Mouse (Mus musculus): ENCODE measurements around the gene Mapk8ip1. TPM values are rescaled to one million over a fixed set of nuclear protein-coding genes. Genes with fewer than 3 reads are reported as not detected.

Mapk8ip1 gene
- polyA plus RNA-seq, 1 experiment = 288 TPM

DNA sequence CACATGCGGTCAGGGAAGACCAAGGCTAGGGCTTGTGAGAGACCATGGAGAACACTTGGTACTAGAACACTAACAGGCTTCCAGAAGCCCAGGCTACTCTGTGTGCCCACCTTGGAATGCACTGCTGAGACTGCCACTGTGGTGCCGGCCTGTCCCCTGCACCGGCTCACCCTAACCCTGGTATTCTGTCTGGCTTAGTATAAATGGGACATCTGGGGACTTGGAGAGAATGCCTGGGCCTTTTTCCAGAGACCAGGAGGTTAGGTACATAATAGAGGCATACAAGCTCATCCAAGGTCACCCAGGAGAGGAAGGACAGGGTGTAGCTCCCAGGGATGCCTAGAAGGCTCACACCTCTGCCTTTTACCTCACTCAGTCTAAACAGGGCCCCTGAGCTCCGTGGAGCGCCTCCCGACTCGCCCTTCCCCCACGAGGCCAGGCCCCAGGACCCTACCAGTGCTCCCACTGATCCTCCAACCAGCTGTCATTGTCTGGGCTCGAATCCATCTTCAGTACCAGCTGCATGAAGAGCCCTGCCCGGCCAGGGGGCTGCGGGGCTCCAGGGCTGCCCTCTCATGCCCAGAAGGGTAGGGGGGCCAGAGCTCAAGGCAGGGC, 9.3 kb downstream of the Mapk8ip1 start:
- DNase-seq (ENCODE audit: extremely low spot score in 1 of 2, low spot score in 1 of 2) = no peak

DNA sequence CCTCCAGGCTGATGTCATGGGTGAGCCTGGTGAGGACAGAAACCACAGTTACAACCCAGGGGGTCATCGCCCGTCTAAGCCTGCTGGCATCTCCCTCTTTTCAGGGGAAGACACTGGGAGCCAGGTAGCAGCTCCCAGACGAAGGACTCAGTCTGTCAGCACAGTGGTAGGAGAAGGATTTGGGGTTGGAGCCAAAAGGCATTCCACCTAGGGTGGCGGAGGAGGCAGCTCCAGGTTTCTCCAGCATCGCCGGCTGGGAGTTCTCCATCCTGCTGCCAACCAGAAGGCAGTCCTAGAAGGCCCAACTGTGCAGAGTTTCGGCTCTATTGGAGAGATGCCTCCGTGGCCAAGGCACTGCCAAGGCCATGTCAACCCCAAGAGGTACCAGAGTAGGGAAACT, 9.9 kb downstream of the Mapk8ip1 start:
- DNase-seq (ENCODE audit: extremely low spot score in 1 of 2, low spot score in 1 of 2) = peak; percentile 45 to 71

DNA sequence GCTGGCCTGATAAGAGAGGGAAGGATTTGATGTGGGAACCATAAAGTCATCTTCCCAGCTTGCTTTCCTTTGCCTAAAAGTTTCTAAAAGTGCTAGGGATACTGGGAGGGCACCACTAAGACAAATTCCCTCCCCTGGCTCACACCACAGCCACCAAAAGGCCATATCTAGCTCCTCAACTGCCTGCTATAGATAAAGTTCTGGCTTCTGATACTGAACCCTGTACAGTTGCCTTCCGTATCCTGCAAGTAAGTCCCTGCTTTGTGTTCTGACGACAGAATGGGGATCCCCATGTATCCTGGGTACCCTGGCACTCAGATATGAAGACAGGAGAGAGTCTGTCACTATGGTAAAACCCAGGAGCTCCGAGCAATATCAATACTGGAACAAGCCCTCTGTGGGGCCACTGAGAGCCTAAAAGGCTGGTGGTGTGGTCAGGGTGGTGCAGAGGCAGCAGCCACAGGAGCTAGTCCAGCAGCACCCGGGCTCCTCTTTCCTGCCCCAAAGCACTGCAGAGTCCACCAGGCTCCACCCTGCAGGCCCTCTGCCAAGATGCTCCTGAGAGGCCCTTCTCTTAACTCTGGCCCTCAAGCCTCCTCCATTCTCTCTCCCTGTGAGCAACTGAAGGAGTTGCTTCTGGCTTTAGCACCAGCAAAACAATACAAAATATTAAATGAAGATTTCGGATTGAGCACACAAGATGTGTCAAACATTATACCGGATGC, 10.7 kb downstream of the Mapk8ip1 start:
- no peak for DNase-seq (ENCODE audit: extremely low spot score in 1 of 2, low spot score in 1 of 2)

DNA sequence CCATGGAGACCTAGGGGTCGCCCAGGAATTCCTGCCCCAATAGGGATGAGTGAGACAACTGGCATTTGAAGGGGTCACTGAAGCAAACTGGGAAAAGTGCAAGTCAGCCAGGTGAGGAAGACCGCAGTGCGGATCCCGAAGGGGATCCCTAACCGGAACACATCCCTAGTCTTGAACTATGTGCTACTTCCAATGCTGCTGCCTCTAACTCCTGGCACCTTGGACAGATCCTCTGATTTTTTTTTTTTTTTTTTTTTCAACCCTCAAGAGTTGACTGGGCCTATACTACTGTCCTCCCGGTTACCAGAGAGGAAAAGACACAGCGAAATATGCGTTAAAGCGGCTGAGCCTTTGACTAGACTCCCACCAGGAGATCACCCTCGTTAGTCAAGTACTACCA, 11.4 kb downstream of the Mapk8ip1 start:
- no peak for DNase-seq (ENCODE audit: extremely low spot score in 1 of 2, low spot score in 1 of 2)

DNA sequence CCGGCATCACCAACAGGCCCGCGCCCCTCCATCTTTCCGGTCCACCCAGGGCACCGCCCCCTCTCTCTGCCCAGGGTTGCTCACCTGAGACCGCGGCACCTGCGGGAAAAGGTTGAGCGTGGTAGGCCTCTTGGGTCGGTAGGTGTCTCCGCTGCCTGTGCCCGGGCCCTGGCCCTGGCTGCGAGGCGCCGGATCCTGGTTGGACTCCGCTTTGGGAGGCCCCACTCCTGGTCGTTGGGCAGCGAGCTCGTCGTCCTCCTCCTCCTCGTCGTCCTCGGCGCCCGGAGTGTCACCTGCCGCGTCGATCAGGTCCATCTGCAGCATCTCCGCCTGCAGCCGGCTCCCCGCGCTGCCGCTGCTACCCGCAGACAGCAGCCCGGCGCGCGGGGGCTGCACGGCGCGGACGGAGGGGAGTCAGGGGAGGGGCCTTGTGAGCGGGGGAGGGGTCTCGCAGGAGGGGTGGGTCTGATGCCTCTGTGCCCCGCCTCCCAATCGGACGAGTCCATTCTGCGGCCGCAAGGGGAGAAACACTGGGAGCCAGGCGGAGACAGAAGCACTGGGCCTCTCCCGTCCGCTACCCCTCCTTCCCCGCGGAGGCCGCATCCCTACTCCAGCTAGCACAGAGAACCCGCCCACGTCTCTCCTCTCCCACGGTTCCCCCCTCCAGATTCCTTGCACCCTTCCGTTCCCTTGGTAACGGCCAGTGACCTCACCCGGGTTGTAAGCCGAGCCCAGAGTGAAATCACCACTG, 12.0 kb downstream of the Mapk8ip1 start:
- DNase-seq (ENCODE audit: extremely low spot score in 1 of 2, low spot score in 1 of 2) = peak; percentile 94 to 95

DNA sequence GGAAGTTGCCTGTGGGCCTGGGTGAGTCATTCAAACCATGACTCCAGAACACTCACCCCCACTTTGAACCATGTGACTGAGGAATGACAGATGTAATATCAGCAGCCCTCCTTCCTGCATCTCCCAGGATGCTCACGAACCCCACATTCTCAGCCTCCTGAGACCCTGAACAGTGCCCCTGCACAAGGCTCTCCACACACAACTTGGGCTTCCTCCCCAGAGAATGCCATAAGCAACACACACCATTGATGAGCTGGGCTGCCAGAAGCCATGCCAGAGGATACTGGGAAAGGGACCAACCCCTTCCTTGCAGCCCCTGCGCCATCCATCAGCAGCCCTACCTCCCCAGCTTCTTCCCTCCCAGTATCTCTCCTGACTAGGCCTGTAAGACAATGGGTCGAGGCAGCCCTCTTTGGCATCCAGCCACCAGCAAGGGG, 13.0 kb downstream of the Mapk8ip1 start:
- DNase-seq (ENCODE audit: extremely low spot score in 1 of 2, low spot score in 1 of 2) = peak in 1 of 2 experiments; percentile 72

DNA sequence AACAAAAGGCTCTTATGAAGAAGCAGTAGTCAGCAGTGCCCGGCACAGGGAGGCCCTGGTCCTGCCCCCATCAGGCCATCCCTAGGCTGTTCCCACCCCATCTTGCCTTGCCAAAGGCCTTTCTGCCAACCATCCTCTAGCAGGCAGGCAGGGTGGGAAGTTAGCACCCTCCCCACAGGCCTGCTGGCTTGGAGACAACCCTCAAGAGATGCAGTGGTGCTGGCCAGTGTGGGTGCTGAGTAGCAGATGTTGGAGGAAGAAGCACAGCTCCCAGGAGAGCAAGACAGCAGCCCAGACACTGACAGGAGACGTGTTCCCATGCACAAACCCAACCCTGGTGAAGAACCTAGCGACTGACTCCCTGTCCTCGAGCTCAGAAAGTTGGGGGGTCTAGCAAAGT, 13.4 kb downstream of the Mapk8ip1 start:
- peak; percentile 67 to 73 for DNase-seq (ENCODE audit: extremely low spot score in 1 of 2, low spot score in 1 of 2)

DNA sequence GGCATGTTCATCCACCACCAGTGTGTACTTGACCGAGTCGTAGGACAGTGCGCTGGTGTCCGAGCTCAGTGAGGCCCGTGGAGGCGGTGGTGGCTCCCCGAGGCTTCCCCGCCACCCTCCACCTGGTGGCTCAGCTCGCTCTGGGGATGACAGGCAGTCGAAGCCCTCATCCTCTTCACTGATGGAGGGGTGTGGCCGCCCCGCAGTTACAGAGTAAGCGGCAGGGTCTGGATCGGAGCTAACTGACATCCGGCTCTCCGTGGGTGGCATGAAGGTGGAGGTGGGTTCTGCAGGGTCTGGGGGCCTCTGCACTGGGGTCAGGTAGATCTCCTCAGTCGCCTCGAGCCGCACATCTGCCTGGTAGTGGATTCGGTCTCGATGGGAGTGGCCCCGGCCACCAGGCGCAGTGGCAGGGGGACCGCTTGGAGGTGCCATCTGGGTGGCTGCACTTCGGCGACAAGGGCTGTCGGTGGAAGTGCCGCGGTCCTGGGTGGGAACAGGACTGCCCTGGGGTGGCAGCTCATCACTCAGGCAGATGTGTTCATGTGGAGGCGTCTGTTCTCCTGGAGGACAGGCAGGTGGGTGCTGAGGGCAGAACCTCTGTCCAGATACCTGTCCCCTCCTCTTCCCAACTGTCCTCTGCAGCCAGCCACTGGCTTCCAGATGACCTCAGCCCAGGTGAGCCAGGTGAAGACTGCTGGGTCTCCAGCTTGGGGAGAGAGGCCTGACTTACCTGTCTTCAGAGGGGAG, 14.1 kb downstream of the Mapk8ip1 start:
- DNase-seq (ENCODE audit: extremely low spot score in 1 of 2, low spot score in 1 of 2) = no peak

DNA sequence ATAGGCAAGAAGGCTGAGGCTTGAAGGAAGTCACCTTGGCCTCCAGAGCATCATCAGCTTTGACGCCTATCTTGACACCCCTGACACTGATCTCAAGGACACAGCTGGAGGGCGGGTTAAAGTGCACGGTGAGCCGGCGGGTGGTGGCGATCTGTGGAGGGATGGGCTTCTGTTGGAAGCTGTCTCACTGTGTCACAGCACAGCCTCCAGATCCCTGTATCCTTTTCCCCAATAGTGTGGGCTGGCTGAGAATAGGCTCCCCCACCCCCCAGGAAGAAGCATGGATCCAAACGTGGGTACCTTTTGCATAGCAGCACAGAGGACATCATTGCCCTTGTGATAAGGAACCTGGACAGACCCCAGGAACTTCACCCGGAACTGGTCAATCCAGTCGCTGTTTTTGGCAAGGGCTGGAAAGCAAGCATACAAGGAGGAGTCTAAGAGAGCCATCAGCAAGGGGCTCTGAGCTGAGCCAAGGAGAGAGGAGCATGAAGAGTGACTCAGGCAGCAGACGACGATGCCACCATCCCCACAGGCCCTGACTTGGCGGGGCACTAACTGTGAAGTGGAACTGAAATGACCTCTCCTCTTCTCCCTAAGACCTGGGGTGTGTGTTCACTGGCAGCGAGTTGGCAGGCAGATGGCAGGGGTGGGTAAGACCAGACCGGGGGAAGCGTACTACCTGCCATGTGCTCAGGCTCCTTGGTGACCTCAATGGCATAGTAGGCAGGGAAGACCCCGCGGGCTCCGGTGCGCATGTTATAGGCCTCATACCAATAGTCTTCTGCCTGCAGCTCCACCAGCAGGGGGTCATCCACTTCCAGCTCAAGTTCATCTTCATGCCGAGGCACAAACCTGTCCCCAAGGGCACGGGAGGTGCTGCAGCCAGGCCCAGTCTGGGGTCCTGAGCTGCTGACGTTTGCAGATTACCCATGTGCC, 15.7 kb downstream of the Mapk8ip1 start:
- no peak for DNase-seq (ENCODE audit: extremely low spot score in 1 of 2, low spot score in 1 of 2)

DNA sequence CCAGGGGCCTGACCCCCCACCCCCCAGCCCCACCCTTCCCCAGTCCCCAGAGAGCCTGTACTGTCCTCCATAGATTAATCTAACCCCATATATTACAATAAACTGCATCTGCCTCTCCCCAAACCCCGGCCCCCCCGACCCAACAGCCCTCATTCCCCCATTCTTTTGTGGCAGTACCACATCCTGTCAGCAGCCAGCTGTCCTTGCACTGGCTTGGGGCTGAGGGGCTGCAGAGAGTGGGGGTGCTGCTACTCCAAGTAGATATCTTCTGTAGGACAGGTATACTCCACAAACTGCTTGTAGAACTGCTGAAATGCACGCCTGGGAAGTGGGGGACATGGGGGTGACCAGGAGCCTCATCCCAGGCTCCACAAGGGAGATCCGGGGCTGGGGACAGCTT, 17.0 kb downstream of the Mapk8ip1 start:
- DNase-seq (ENCODE audit: extremely low spot score in 1 of 2, low spot score in 1 of 2) = no peak

DNA sequence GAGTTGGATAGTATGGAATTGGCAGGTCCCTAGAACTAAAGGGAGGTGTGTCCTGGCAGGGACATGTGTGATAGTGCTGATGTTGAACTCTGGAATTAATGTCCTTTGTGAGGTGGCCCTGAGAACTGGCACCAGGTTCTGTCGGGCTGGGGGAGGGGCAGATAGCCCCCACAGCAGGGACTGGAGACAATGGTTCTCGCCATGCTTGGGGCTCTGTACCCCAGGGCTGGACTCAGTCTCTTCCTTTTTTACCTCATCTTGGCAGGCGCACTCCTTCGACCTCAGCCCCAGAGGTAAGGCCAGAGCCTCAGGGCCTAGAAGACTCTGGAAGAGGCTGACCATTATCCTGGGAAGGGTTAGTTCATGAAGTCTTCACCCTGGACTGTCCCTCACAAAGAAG, 18.3 kb downstream of the Mapk8ip1 start:
- DNase-seq (ENCODE audit: extremely low spot score in 1 of 2, low spot score in 1 of 2) = no peak

DNA sequence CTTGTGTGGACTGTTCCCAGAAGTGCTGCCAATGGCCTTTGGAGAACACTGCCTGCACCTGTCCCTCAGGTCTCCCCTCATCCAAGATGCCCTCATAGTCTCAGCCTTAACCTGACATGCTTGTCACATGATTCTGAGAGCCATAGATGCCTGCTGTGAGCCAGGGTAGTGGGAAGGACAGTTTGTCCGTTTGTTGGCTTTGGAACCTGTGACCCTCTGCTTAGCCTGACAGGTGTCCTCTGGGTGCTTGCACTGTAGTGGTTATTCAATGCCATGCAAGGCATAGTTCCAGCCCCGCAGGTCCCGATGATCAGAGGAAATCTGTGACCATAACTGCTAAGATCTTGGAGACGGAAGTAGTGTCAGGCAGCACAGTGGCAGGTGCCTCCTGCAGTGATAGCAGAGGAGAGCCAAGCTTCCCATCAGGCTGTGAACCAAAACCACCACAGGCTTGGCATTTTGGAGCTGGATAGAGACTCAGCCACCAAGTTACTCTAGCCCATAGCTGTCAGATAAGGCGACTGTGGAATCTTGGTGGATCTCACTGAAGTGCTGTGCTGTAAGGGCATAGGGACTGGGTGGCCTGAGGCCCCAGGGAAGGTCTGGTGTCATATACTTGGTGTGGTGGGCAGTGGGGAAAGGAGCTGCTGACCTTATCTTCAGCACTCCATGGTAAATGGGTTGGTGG, 19.0 kb downstream of the Mapk8ip1 start, which contains the start of gene 1700029I15Rik:
TSS of gene 1700029I15Rik (plus strand) at position 638 of the 688 bp plus-strand sequence.
- no peak for DNase-seq (ENCODE audit: extremely low spot score in 1 of 2, low spot score in 1 of 2)

DNA sequence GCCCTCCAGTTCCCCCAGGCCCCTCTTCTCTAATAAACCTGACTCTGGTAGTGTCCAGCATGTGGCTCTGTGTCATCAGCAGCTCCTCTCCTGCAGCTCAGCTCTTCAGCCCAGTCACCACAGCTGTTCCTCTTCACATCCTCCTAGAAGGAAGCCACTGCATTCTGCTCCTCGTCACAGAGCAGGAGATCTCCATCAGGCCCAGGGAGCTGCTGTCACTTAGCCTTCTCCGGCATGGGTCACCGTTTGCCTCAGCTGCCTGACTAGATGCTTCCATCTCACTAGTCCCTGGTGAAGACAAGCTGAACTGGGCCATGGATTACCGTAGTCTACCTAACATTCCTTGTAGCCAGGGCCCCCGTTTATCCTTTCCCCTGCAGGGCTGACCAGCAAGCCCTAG, 19.9 kb downstream of the Mapk8ip1 start:
- DNase-seq (ENCODE audit: extremely low spot score in 1 of 2, low spot score in 1 of 2) = no peak

DNA sequence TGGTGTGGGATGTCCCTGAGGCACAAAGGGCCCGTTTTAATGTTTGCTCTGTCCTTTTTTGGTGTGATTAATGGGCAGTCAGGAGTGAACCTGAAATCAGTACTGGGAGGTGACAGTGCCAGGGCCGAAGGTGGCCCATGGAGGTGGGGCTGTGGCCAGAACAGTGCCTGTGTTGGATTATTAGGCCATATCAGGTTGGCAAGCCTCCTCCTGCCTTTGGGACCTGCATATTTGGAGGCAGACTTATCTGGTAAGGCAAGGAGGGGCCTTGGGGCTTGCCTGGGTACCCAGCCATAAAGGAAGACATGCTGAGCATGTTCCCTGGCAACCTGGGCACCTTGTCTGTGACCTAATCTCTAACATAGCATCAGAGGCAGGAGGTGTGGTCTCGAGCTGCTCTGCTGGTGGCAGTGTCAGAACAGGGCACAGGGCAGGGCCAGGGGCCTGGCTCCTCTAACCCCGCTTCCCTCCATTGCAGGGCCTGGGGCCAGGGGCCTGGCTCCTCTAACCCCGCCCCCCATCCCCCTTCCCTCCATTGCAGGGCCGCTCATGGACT, 20.5 kb downstream of the Mapk8ip1 start:
- DNase-seq (ENCODE audit: extremely low spot score in 1 of 2, low spot score in 1 of 2) = no peak

DNA sequence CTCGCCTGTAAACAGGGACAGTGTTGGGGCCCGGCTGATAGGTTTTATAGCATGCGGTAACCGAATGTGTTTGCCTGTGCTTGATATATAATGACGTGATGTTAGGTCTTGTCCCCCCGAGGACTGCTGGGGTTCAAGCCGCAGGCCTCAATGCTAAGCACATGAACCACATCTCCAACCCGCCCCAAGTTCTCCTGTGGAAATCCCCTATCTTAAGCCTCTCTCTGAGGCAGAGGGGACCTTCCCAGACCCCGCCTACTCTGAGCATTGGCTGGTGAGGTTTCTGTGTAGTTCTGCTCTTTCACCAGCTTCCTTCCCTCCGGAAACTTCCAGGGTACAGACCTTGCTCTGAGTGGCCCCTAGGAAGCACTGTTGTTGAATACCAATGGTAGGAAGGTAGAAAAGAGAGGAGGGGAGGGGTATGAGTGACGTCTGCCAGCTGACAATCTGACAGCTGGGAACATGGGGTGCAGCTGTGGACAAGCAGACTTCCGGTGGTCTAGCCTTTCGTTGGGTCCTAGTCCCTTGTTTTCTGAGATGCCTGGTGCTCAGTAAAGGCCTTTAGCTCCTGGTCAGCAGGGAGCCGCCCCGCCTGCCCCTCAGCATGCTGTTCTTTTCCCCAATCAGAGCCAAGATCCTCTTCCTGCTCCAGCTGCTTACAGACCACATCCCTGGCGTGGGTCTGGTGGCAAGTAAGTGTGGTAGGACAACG, 21.1 kb downstream of the Mapk8ip1 start:
- no peak for DNase-seq (ENCODE audit: extremely low spot score in 1 of 2, low spot score in 1 of 2)

DNA sequence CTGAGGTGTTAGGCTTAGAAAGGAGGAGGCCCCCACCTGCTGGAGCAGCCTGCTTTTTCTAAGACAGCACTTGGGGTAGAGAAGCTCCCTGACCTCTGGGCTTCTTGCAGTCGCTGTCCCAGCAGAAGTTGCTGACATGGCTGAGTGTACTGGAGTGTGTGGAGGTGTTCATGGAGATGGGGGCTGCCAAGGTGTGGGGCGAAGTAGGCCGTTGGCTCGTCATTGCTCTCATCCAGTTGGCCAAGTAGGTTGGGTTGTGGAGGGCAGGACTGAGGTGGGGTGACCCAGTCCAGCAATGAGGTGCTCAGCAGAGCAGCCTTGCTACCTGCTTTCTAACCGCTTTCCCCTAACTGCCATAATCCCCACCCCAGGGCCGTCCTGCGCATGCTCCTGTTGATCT, 23.7 kb downstream of the Mapk8ip1 start:
- no peak for DNase-seq (ENCODE audit: extremely low spot score in 1 of 2, low spot score in 1 of 2)

DNA sequence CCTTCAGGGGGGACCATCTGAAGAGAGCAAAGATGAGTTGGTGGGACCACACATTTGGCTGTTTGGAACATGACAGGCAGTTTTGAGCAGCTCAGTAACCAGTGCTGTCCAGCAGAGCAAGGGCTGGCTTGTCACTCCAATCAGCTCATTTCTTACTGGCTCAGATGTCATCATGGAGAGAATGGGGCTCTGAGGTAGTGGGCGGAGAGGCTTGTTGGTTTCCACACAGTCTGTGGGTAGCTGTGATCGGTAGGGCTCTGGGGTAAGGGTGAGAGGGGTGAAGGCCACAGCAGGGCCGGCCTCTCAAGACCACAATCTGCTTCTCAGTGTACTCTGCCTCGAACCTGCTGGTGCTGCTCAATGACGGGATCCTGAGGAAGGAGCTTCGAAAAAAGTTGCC, 24.8 kb downstream of the Mapk8ip1 start:
- no peak for DNase-seq (ENCODE audit: extremely low spot score in 1 of 2, low spot score in 1 of 2)

DNA sequence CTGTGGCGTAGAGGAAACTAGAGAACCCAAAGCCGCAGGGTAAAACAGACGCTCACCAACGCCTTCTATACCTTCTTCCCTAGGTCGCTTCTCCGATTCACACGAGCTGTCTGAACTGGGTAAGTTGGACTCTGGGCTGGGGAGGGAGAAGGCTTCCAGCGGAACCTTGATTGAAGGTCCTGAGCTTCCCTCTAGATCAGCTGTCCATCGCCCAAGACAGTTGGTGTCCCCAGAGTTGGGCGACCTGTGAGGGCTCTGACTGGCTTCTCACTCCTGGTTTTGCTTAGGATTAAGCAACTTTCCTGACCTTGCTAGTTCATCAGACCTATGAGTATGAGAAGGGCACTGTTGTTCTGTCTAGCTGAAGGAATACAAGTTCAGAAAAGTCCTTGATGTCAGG, 25.3 kb downstream of the Mapk8ip1 start:
- DNase-seq (ENCODE audit: extremely low spot score in 1 of 2, low spot score in 1 of 2) = no peak
